Mouse (Mus musculus): ENCODE data around the gene Npcd.

- no peak for TF ChIP-seq POLR2A (IDR thresholded peaks at IDR 0.05; ENCODE audit: extremely low read depth, insufficient read depth, low read length)
- no peak for TF ChIP-seq CTCF (IDR thresholded peaks at IDR 0.05; ENCODE audit: extremely low read depth, insufficient read depth, low read length)
These were observed 42.5 kb downstream of the Npcd start for GRCm38 (mm10) chr15:79791502-79791901.

All from cortical plate, adult 2 months (tissue).